ENCODE assay signal across 8 mouse cellular contexts in the genomic region with DNA sequence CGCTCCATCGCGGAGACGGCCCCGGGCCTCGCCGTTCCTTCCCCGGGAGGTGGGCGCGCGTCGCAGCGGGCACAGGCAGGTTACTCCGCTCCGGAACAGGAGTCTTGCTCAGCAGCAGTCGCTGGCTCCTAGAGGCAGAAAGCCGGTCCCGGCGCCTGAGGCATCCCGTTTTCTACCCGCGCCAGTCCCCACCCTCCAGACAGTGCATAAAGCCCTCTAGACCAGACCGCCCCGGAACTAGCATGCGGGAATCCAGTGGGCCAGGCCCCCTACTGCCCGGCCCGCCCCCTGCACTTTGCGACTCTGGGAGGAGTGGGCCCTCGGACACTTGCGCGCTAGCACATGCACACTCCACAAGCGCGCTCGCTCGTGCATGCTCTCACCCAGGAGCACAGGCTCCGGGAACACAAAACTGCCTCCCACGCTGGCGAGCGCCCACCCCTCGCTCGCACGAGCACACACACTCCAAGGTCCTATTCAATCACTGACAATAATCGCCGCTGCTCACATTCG. TPM values are rescaled to one million over a fixed set of nuclear protein-coding genes. Genes with fewer than 3 reads are reported as not detected.
DNase-seq lines count a peak whose midpoint lies in the region; ATAC-seq and TF ChIP-seq lines count a peak whose summit lies in the region.

A gene (minus strand): TSS at position 180 of the 513 bp plus-strand sequence.

- H3K4me2 ChIP-seq in forebrain, embryonic 11.5 days (ENCODE audit: low read depth, low read length, severe bottlenecking) = peak within 1 kb of the TSS; percentile 95
- H3K4me2 ChIP-seq in intestine, embryonic 14.5 days (ENCODE audit: low read length) = peak within 1 kb of the TSS; percentile 95
- peak within 1 kb of the TSS; percentile 98 for H3K4me2 ChIP-seq in midbrain, embryonic 14.5 days (ENCODE audit: low read length)

- WGBS in forebrain, embryonic 11.5 days = under 1% methylated on average over 44 of the region's 45 CpGs
- WGBS in intestine, embryonic 14.5 days = 0% methylated on average over 45 of the region's 45 CpGs
- WGBS in midbrain, embryonic 14.5 days = under 1% methylated on average over 45 of the region's 45 CpGs

- H3K27me3 ChIP-seq in ES-Bruce4 (ENCODE audit: control insufficient read depth, insufficient read depth, low read length, poor library complexity, severe bottlenecking) = peaks cover 7% of the 10 kb centered on the region; the same call in 1 of the 2 replicates
- H3K27me3 ChIP-seq in forebrain, embryonic 11.5 days (ENCODE audit: control insufficient read depth, insufficient read depth, low read length) = peaks cover 31% of the 10 kb centered on the region
- peaks cover 74% of the 10 kb centered on the region for H3K27me3 ChIP-seq in intestine, embryonic 14.5 days (replicated peaks; ENCODE audit: control insufficient read depth, insufficient read depth, low read length)
- H3K27me3 ChIP-seq in midbrain, embryonic 14.5 days (ENCODE audit: control insufficient read depth, insufficient read depth, low read length) = peaks cover 36% of the 10 kb centered on the region

- no peaks in the 10 kb centered on the region for H3K9me3 ChIP-seq in ES-Bruce4 (replicated peaks; ENCODE audit: control insufficient read depth, insufficient read depth, low read length, poor library complexity, severe bottlenecking)
- no peaks in the 10 kb centered on the region for H3K9me3 ChIP-seq in forebrain, embryonic 11.5 days (ENCODE audit: control insufficient read depth, low read length)
- H3K9me3 ChIP-seq in intestine, embryonic 14.5 days (ENCODE audit: control insufficient read depth, low read length) = no peaks in the 10 kb centered on the region
- H3K9me3 ChIP-seq in midbrain, embryonic 14.5 days (ENCODE audit: control insufficient read depth, low read length) = no peaks in the 10 kb centered on the region

- no peaks in the 10 kb centered on the region for H3K4me1 ChIP-seq in ES-Bruce4 (ENCODE audit: control insufficient read depth, insufficient read depth, low read length)
- H3K4me1 ChIP-seq in forebrain, embryonic 11.5 days (replicated peaks; ENCODE audit: control insufficient read depth, insufficient read depth, low read length) = peaks cover 4% of the 10 kb centered on the region; the same call in 1 of the 2 replicates
- peaks cover 14% of the 10 kb centered on the region for H3K4me1 ChIP-seq in intestine, embryonic 14.5 days (replicated peaks; ENCODE audit: control insufficient read depth, insufficient read depth, low read length)
- H3K4me1 ChIP-seq in midbrain, embryonic 14.5 days (ENCODE audit: control insufficient read depth, insufficient read depth, low read length) = peaks cover 19% of the 10 kb centered on the region

- TF ChIP-seq EP300 in ES-Bruce4 (IDR thresholded peaks at IDR 0.05; ENCODE audit: insufficient read depth, low read depth, low read length) = 0 out of 2 replicates have a peak, but pooled peaks have one; percentile 17

- TF ChIP-seq CTCF in ES-Bruce4 (IDR thresholded peaks at IDR 0.05; ENCODE audit: low read depth, low read length) = no peak

- no peaks in the 10 kb centered on the region for H3K36me3 ChIP-seq in ES-Bruce4 (ENCODE audit: control insufficient read depth, insufficient read depth, low read length, poor library complexity, severe bottlenecking)
- H3K36me3 ChIP-seq in forebrain, embryonic 11.5 days (ENCODE audit: control insufficient read depth, insufficient read depth, low read length) = no peaks in the 10 kb centered on the region
- no peaks in the 10 kb centered on the region for H3K36me3 ChIP-seq in intestine, embryonic 14.5 days (ENCODE audit: control insufficient read depth, insufficient read depth, low read length)
- no peaks in the 10 kb centered on the region for H3K36me3 ChIP-seq in midbrain, embryonic 14.5 days (ENCODE audit: control insufficient read depth, insufficient read depth, low read length)

- DNase-seq in cerebellum, postnatal 25 days = peak; percentile 5 to 24
- DNase-seq in cerebellum, adult 9-10 months = no peak
- peak; percentile 86 for DNase-seq in forebrain, embryonic 11.5 days (ENCODE audit: low spot score)
- peak; percentile 79 for DNase-seq in intestine, embryonic 14.5 days (ENCODE audit: low spot score)
- DNase-seq in liver = peak; percentile 26
- peak; percentile 76 for DNase-seq in midbrain, embryonic 14.5 days
- DNase-seq in urinary bladder, postnatal 36 days (ENCODE audit: low spot score in 2 of 2) = peak; percentile 3 to 24

- peak within 1 kb of the TSS; percentile 39 for H3K9ac ChIP-seq in ES-Bruce4 (ENCODE audit: low read depth, poor library complexity, severe bottlenecking)
- H3K9ac ChIP-seq in forebrain, embryonic 11.5 days (ENCODE audit: low read length) = peak within 1 kb of the TSS; percentile 52
- H3K9ac ChIP-seq in intestine, embryonic 14.5 days (ENCODE audit: low read length) = 0 out of 2 replicates have a peak within 1 kb of the TSS, but pooled peaks have one; percentile 14
- peak within 1 kb of the TSS; percentile 62 for H3K9ac ChIP-seq in midbrain, embryonic 14.5 days (replicated peaks; ENCODE audit: low read length)

- no peak within 1 kb of the TSS for H3K27ac ChIP-seq in ES-Bruce4 (ENCODE audit: insufficient read depth, low read length)
- no peak within 1 kb of the TSS for H3K27ac ChIP-seq in forebrain, embryonic 11.5 days (ENCODE audit: low read depth, low read length)
- H3K27ac ChIP-seq in intestine, embryonic 14.5 days (ENCODE audit: low read depth) = no peak within 1 kb of the TSS
- peak within 1 kb of the TSS; percentile 56 for H3K27ac ChIP-seq in midbrain, embryonic 14.5 days (replicated peaks; ENCODE audit: low read depth, low read length)

- peak; percentile 85 for ATAC-seq in forebrain, embryonic 11.5 days (replicated peaks; ENCODE audit: low FRiP score)
- ATAC-seq in intestine, embryonic 14.5 days (replicated peaks; ENCODE audit: low FRiP score, low TSS enrichment, low read depth) = peak; percentile 85
- ATAC-seq in midbrain, embryonic 14.5 days (ENCODE audit: low FRiP score, low TSS enrichment) = peak; percentile 82

- H3K4me3 ChIP-seq in ES-Bruce4 (ENCODE audit: low read depth, low read length) = peak within 1 kb of the TSS; percentile 73
- peak within 1 kb of the TSS; percentile 67 for H3K4me3 ChIP-seq in forebrain, embryonic 11.5 days (ENCODE audit: low read depth, low read length)
- H3K4me3 ChIP-seq in intestine, embryonic 14.5 days (ENCODE audit: low read depth, low read length) = peak within 1 kb of the TSS; percentile 51
- H3K4me3 ChIP-seq in midbrain, embryonic 14.5 days (replicated peaks; ENCODE audit: low read depth, low read length) = peak within 1 kb of the TSS; percentile 63

- TF ChIP-seq POLR2A in ES-Bruce4 (IDR thresholded peaks at IDR 0.05; ENCODE audit: insufficient read depth, low read length) = no peak

RNA-seq across cellular contexts. Expression of the gene that starts here (rescaled TPM):
- 92.6 and 92.9 TPM in 2 replicates for polyA plus RNA-seq in ES-Bruce4 (2011; ENCODE audit: insufficient read depth, insufficient read length, low read depth, missing spikeins)
- polyA plus RNA-seq in forebrain, embryonic 11.5 days (2014; fragmentation: Nextera tagmentation; extraction: Ambion mirVana) = 3.0 and 3.1 TPM in 2 replicates
- polyA plus RNA-seq in intestine, embryonic 14.5 days (2014; fragmentation: Nextera tagmentation; extraction: Ambion mirVana) = 1.2 and 1.6 TPM in 2 replicates
- 1.9 and 2.9 TPM in 2 replicates for polyA plus RNA-seq in midbrain, embryonic 14.5 days (2014; fragmentation: Nextera tagmentation; extraction: Ambion mirVana)

Comparison
In these comparisons a context has a peak if more than half of its experiments do, and no peak if none do; other contexts are left out.
1. RNA of the gene that starts here (polyA plus RNA-seq): 92.6 to 92.9 TPM in ES-Bruce4; 3.0 to 3.1 TPM in forebrain, embryonic 11.5 days, 1.9 to 2.9 TPM in midbrain, embryonic 14.5 days and 1.2 to 1.6 TPM in intestine, embryonic 14.5 days; every median in the first group is over 10 times any median in the second.
2. Peak in every context shown above with its lines, with median percentiles within 50 percentile points of each other: H3K4me3 ChIP-seq, H3K9ac ChIP-seq, ATAC-seq and H3K4me2 ChIP-seq.